Mouse (Mus musculus) intestine, embryonic 14.5 days (tissue): ENCODE data around the gene Mrpl17. TPM values are rescaled to one million over a fixed set of nuclear protein-coding genes. Genes with fewer than 3 reads are reported as not detected.
A peak's percentile ranks its signal among the peaks of the same experiment; 100 is the strongest.

Experiments used
- ATAC-seq: fragments of 200-750 bp; cut with Nextera tagmentation; replicated peaks from 2 replicates; pipeline ENCODE4 v1.8.0; 2017; ENCODE audit warnings: low read depth, moderate number of reproducible peaks, moderate TSS enrichment, moderate library complexity; ENCODE audit not compliant: low FRiP score, low TSS enrichment
- DNase-seq: peaks from one replicate; pipeline ENCODE4 v3.0.0-alpha.2; 2018; ENCODE audit warnings: low spot score
- H3K27ac ChIP-seq: fragments of 300-500 bp; sonication (generic); 2 replicates; pipeline ENCODE4 v1.5.1; 2014; ENCODE audit warnings: low read depth, mild to moderate bottlenecking, control low read depth
- H3K27me3 ChIP-seq: fragments of 300-500 bp; sonication (generic); replicated peaks from 2 replicates; pipeline ENCODE4 v1.6.1; 2014; ENCODE audit warnings: low read length, control low read depth; ENCODE audit not compliant: control insufficient read depth, insufficient read depth
- H3K36me3 ChIP-seq: fragments of 300-500 bp; sonication (generic); 2 replicates; pipeline ENCODE4 v1.6.1; 2014; ENCODE audit warnings: low read length, control low read depth; ENCODE audit not compliant: control insufficient read depth, insufficient read depth
- H3K4me1 ChIP-seq: fragments of 300-500 bp; sonication (generic); replicated peaks from 2 replicates; pipeline ENCODE4 v1.6.1; 2014; ENCODE audit warnings: low read length, control low read depth, mixed read lengths; ENCODE audit not compliant: control insufficient read depth, insufficient read depth
- H3K4me2 ChIP-seq: fragments of 300-500 bp; sonication (generic); 2 replicates; pipeline ENCODE4 v1.6.1; 2014; ENCODE audit warnings: low read length
- H3K4me3 ChIP-seq: fragments of 300-500 bp; sonication (generic); 2 replicates; pipeline ENCODE4 v1.5.1; 2014; ENCODE audit warnings: low read depth, low read length, control low read depth, mixed read lengths
- H3K9ac ChIP-seq: fragments of 300-500 bp; sonication (generic); 2 replicates; pipeline ENCODE4 v1.6.1; 2014; ENCODE audit warnings: mild to moderate bottlenecking, low read length
- H3K9me3 ChIP-seq: fragments of 300-500 bp; sonication (generic); 2 replicates; pipeline ENCODE4 v1.6.1; 2016; ENCODE audit warnings: low read length, control low read depth; ENCODE audit not compliant: control insufficient read depth
- WGBS: fragments of 180-500 bp; shearing (Covaris S2); extraction: QIAGEN DNeasy Blood & Tissue Kit; methylation state at CpG from one replicate; pipeline ENCODE4 v1.1.7; 2014; 5-methylcytosine and 5-hydroxymethylcytosine counted together
- polyA plus RNA-seq: library from polyadenylated mRNA; unstranded; fragments of >200 nt; fragmentation: Nextera tagmentation; extraction: Ambion mirVana; gene quantifications from 2 replicates; pipeline ENCODE4 v1.2.1, GENCODE M21; 2014

Gene Mrpl17
- polyA plus RNA-seq, 1 experiment from 2014 or later, result 393 TPM

- peaks cover 35% of the 10 kb centered on the region for H3K4me1 ChIP-seq
- H3K9ac ChIP-seq, result peak overlapping the region; percentile 34
- H3K27ac ChIP-seq, result peak overlapping the region; percentile 96
- peak; percentile 82 for ATAC-seq
- H3K9me3 ChIP-seq, result no peaks in the 10 kb centered on the region
- 19% methylated on average over 13 of the region's 13 CpGs for WGBS
- H3K36me3 ChIP-seq, result peaks cover 28% of the 10 kb centered on the region
- peak; percentile 80 for DNase-seq
- H3K4me3 ChIP-seq, result peak overlapping the region; percentile 25
- H3K27me3 ChIP-seq, result no peaks in the 10 kb centered on the region
- peak overlapping the region; percentile 54 for H3K4me2 ChIP-seq
Observed at GRCm38 (mm10) chr7:105777797-105778552, 32.9 kb downstream of the Mrpl17 start.

GRCm38 (mm10) chr7:105777316-105777715 is 33.6 kb downstream of the Mrpl17 start:
- no peaks in the 10 kb centered on the region for H3K27me3 ChIP-seq
- ATAC-seq (no peak), DNase-seq (no peak)
- H3K36me3 ChIP-seq, result peaks cover 34% of the 10 kb centered on the region
- 91% methylated on average over 1 of the region's 1 CpGs for WGBS
- no peaks in the 10 kb centered on the region for H3K9me3 ChIP-seq
- peak overlapping the region; percentile 54 for H3K4me2 ChIP-seq
- peaks cover 35% of the 10 kb centered on the region for H3K4me1 ChIP-seq
- peak overlapping the region; percentile 25 for H3K4me3 ChIP-seq
- peak overlapping the region; percentile 96 for H3K27ac ChIP-seq
- H3K9ac ChIP-seq, result peak overlapping the region; percentile 34

- DNase-seq, result no peak
- WGBS, result 88% methylated on average over 2 of the region's 2 CpGs
- H3K27ac ChIP-seq, result no peak overlapping the region
- no peaks in the 10 kb centered on the region for H3K27me3 ChIP-seq
- H3K9ac ChIP-seq, result no peak overlapping the region
- H3K4me1 ChIP-seq, result peaks cover 35% of the 10 kb centered on the region
- H3K9me3 ChIP-seq, result no peaks in the 10 kb centered on the region
- H3K4me2 ChIP-seq, result no peak overlapping the region
- H3K36me3 ChIP-seq, result peaks cover 37% of the 10 kb centered on the region
- ATAC-seq, result no peak
- no peak overlapping the region for H3K4me3 ChIP-seq
Observed at GRCm38 (mm10) chr7:105776026-105776425, 34.9 kb downstream of the Mrpl17 start.

- Histone ChIP-seq H3K4me2 (0 out of 2 replicates have a peak overlapping the region, but pooled peaks have one; percentile 2), H3K36me3 (peaks cover 41% of the 10 kb centered on the region), H3K4me1 (peaks cover 35% of the 10 kb centered on the region), H3K27ac (no peak overlapping the region), H3K9ac (no peak overlapping the region), H3K9me3 (no peaks in the 10 kb centered on the region), H3K27me3 (no peaks in the 10 kb centered on the region), H3K4me3 (no peak overlapping the region)
- WGBS, result 51% methylated on average over 8 of the region's 8 CpGs
- ATAC-seq, result no peak
- DNase-seq, result no peak
Observed at GRCm38 (mm10) chr7:105774661-105775060, 36.2 kb downstream of the Mrpl17 start.

GRCm38 (mm10) chr7:105773041-105773440 is 37.9 kb downstream of the Mrpl17 start:
- no peaks in the 10 kb centered on the region for H3K9me3 ChIP-seq
- ATAC-seq, result no peak
- H3K27me3 ChIP-seq, result no peaks in the 10 kb centered on the region
- H3K4me2 ChIP-seq, result no peak overlapping the region
- H3K9ac ChIP-seq, result no peak overlapping the region
- H3K4me3 ChIP-seq, result no peak overlapping the region
- 76% methylated on average over 5 of the region's 5 CpGs for WGBS
- no peak for DNase-seq
- H3K27ac ChIP-seq, result no peak overlapping the region
- peaks cover 44% of the 10 kb centered on the region for H3K36me3 ChIP-seq
- H3K4me1 ChIP-seq, result peaks cover 32% of the 10 kb centered on the region

- Histone ChIP-seq H3K9ac (no peak overlapping the region), H3K4me2 (no peak overlapping the region), H3K4me3 (no peak overlapping the region), H3K9me3 (no peaks in the 10 kb centered on the region), H3K27me3 (no peaks in the 10 kb centered on the region), H3K27ac (no peak overlapping the region), H3K4me1 (peaks cover 32% of the 10 kb centered on the region), H3K36me3 (peaks cover 48% of the 10 kb centered on the region)
- DNase-seq (no peak), ATAC-seq (no peak)
- WGBS, result 93% methylated on average over 15 of the region's 15 CpGs
Observed at GRCm38 (mm10) chr7:105772331-105772730, 38.6 kb downstream of the Mrpl17 start.

GRCm38 (mm10) chr7:105769959-105770358 is 40.9 kb downstream of the Mrpl17 start:
- no peak overlapping the region for H3K9ac ChIP-seq
- no peak overlapping the region for H3K4me3 ChIP-seq
- no peak overlapping the region for H3K4me2 ChIP-seq
- H3K27ac ChIP-seq, result no peak overlapping the region
- DNase-seq (no peak), ATAC-seq (no peak)
- WGBS, result 71% methylated on average over 3 of the region's 3 CpGs
- peaks cover 22% of the 10 kb centered on the region for H3K4me1 ChIP-seq
- H3K27me3 ChIP-seq, result no peaks in the 10 kb centered on the region
- H3K36me3 ChIP-seq, result peaks cover 61% of the 10 kb centered on the region
- H3K9me3 ChIP-seq, result no peaks in the 10 kb centered on the region

GRCm38 (mm10) chr7:105767729-105768165 is 43.2 kb downstream of the Mrpl17 start:
- Histone ChIP-seq H3K27ac (0 out of 2 replicates have a peak overlapping the region, but pooled peaks have one; percentile 33), H3K27me3 (0 out of 2 replicates have a peak, but pooled peaks cover 2% of the 10 kb centered on the region), H3K4me1 (peaks cover 18% of the 10 kb centered on the region; the same call in 1 of the 2 replicates), H3K9me3 (no peaks in the 10 kb centered on the region), H3K4me3 (no peak overlapping the region), H3K4me2 (no peak overlapping the region), H3K36me3 (peaks cover 80% of the 10 kb centered on the region), H3K9ac (no peak overlapping the region)
- no peak for DNase-seq
- ATAC-seq, result no peak
- WGBS, result 16% methylated on average over 6 of the region's 6 CpGs

GRCm38 (mm10) chr7:105764331-105764730 is 46.6 kb downstream of the Mrpl17 start:
- no peak for ATAC-seq
- H3K4me1 ChIP-seq, result peaks cover 18% of the 10 kb centered on the region; the same call in 1 of the 2 replicates
- H3K27ac ChIP-seq, result no peak overlapping the region
- WGBS, result 95% methylated on average over 11 of the region's 11 CpGs
- no peaks in the 10 kb centered on the region for H3K9me3 ChIP-seq
- no peak overlapping the region for H3K4me2 ChIP-seq
- H3K36me3 ChIP-seq, result peaks cover 75% of the 10 kb centered on the region
- no peak overlapping the region for H3K9ac ChIP-seq
- H3K27me3 ChIP-seq, result 0 out of 2 replicates have a peak, but pooled peaks cover 2% of the 10 kb centered on the region
- H3K4me3 ChIP-seq, result no peak overlapping the region
- DNase-seq, result no peak
